Mouse (Mus musculus) kidney, postnatal 4 days (tissue): ENCODE results near the gene Ccr6.
A peak's percentile ranks its signal among the peaks of the same experiment; 100 is the strongest.

ENCODE experiments used
- DNase-seq, 2 experiments: peaks; one replicate each; pipeline ENCODE4 v3.0.0; 2021; ENCODE audit warnings: mixed read lengths in 2 of 2

The Ccr6 gene

GRCm38 (mm10) chr17:8286987-8287386 lies 51.1 kb downstream of the Ccr6 start:
- no peak for DNase-seq

GRCm38 (mm10) chr17:8289993-8290679 lies 54.3 kb downstream of the Ccr6 start:
- DNase-seq: no peak

DNA sequence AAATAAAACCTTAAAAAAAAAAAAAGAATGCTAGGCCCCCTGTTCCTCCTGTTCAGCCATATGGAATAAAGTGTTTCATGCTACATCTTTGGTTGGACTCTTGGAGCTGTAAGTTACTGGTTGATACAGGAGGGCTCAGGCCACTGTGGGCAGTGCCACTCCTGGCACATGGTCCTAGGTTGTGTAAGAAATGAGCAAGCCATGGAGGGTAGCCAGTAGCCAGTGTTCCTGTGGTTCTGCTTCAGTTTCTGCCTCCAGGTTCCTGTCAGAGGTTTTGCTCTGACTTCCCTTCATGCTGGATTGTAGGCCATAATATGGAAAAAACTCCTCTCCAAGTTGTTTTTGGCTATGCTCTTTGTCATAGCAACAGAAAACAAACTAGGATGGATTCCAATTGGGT lies 54.9 kb downstream of the Ccr6 start:
- no peak for DNase-seq

DNA sequence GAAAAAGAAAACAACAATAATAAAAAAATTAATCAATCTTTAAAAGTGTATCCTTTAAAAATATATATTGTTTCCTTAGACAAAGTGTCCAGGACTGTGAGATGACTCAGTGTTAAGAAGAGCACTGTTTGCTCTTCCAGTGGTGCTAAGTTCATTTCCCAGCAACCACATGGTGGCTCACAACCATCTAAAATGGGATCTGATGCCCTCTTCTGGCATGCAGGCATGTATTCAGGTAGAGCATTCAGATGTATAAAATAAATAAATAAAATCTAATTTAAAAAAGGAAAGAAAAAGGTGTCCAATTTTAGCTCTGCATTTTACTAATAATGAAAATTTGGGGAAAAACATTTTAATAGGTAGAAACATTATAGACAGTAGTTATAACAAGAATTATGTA lies 60.0 kb downstream of the Ccr6 start:
- no peak for DNase-seq

- DNase-seq: no peak
Observed at GRCm38 (mm10) chr17:8296313-8296844, 60.5 kb downstream of the Ccr6 start.

DNA sequence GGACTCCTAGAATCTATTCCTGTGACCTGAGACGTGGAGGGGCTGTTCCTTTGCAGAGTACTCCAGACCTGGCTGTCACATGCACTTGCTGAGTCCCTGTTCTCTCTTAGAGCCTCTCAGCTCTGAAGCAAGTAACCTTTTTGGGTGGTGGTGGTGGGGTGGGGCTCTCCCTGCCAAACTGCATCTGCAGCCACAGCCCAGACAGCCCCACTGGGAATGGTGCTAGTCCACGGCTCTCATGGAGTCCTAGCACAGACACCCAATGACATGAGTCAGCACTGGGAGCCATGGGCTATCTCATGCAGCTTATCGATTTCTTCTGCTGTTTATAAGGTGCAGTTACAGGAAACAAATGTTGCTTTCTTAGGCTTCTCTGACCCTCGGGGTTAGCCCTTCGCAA lies 61.9 kb downstream of the Ccr6 start:
- no peak for DNase-seq

DNA sequence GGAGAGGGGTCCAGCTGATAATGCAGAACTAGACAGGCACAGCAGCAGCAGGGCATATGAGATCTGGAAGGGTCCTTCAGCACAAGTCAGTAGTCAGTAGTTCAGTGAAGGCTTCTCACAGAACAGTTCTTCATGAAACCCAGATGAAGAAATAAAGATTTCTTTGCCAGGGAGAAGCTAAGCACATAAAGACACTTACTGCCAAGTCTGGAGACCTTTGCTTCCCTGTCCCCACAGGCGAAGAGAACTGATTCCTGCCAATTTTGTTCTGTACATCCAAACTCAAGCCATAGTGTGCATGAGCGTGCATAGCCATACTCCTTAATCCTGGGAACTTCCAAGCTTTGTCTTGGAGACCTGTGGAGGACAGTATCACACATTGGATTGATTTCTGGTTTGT lies 62.4 kb downstream of the Ccr6 start:
- no peak for DNase-seq

DNA sequence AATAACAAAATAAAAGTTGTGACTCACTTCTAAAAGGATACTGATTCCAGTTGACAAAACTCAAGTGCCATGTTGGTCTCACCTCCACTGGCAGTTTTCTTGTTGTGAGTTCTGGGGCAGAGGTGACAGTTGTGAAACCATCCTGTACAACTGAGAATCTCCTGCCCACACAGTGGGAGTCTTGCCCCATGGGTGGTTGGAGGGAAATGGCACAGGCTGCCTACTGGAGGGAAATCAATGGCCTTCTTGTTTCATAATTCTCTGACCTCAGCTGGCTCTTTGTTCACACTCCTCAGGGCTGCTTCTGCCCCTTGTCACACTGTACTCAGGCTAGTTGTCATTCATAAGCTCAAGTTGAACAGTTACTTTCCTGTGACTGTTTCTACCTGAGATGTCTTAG lies 63.7 kb downstream of the Ccr6 start:
- no peak for DNase-seq

GRCm38 (mm10) chr17:8301515-8301914 lies 65.7 kb downstream of the Ccr6 start:
- DNase-seq: no peak

DNA sequence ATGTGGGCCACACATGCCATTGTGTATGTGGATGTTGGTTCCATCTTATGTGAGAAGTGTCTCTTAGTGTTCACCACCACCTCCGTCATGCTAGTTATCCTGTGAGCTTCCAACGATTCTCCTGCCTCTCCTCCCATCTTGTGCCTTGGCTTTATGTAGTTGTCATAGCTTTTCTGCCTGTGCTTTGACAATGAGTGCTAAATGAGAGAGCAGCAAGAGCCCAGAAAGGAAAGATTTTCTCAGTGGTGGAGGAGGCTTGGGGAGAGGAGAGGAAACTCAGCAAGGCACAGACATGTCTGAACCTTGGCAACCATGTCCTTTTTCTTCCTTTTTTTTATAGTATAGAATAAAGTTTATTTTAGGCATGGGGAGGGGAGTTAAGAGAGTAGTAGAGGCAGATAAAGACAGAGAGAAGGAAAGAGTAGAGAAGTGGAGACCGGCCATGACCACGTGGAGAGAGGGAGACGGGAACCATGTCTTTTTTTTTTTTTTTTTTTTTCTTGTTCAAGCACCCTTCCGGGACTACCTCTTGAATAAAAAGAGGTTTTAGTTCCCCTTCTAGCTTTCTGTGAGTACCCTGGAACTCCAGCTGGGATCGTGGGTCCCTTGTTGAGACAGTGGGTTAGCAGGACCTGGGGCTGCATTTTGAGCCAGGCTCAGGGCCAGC lies 67.1 kb downstream of the Ccr6 start:
- DNase-seq: no peak

GRCm38 (mm10) chr17:8303671-8304070 lies 67.8 kb downstream of the Ccr6 start:
- DNase-seq: no peak

- DNase-seq: peak in 1 of 2 experiments; percentile 44
Observed at GRCm38 (mm10) chr17:8305801-8306200, 70.0 kb downstream of the Ccr6 start.
